21 mouse cellular contexts compared by ENCODE assay signal in the genomic region with DNA sequence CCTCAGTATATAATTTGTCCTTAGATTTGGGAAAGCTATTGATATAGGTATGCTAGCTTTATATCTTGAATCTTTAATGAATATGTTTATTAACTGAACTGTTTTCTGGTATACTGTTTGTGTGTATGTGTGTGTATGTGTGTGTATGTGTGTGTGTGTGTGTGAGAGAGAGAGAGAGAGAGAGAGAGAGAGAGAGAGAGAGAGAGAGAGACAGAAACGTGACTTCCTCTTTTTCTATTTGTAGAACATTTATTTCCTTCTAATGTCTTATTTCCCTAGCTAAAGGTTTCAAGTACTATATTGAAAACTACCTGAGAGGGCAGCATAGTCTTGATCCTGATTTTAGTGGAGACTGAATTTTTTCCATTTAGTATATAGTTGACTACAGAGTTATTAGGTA.
A peak's percentile ranks its signal among the peaks of the same experiment; 100 is the strongest.
DNase-seq lines count a peak whose midpoint lies in the region; TF ChIP-seq lines count a peak whose summit lies in the region.
"Had no signal": no experiment of that assay in that cellular context is flagged by ENCODE, and none has a peak within 500 bp of the region (broad histone marks: within the 10 kb centered on the region; RNA-seq: fewer than 3 reads in every experiment).

No protein-coding gene starts in this region.

- DNase-seq in A20 (ENCODE audit: low read depth, low spot score) (peak; percentile 2), MEL (ENCODE audit: low read depth, low spot score) (peak; percentile 32), MEL-GATA-1-ER (ENCODE audit: extremely low read depth, low read depth) (peak; percentile 5)
- DNase-seq in thymus, postnatal 0 days (ENCODE audit: low spot score) = no peak
- no peak for DNase-seq in right cerebral cortex, adult 18-20 months
- no peak for DNase-seq in embryo, embryonic 10 days (ENCODE audit: low spot score)
- DNase-seq: adrenal gland, adult 2 months; adrenal gland, adult 8-10 months; adrenal gland, postnatal 10 days; adrenal gland, postnatal 14 days; adrenal gland, postnatal 25 days; adrenal gland, postnatal 36 days; B cell, adult 2 months; cerebellum, adult 11 months; cerebellum, adult 11-12 months; cerebellum, adult 18-20 months; cerebellum, adult 2 months; cerebellum, adult 8-10 months; cerebellum, adult 9-10 months had no signal

- H3K4me1 ChIP-seq in MEL (ENCODE audit: control insufficient read depth in 1 of 2, insufficient read depth in 2 of 2, low read length in 2 of 2) = no peaks in the 10 kb centered on the region; a peak in 1 of 4 replicates

- H3K9me3 ChIP-seq in MEL (replicated peaks; ENCODE audit: insufficient read depth, low read length) = no peaks in the 10 kb centered on the region
- H3K9me3 ChIP-seq: G1E had no signal

- peak in 1 of 2 experiments; percentile 75; a peak in 2 of 4 replicates for TF ChIP-seq EP300 in MEL (IDR thresholded peaks at IDR 0.05; ENCODE audit: low read depth in 1 of 2, low read length in 2 of 2)

- no peaks in the 10 kb centered on the region for H3K27me3 ChIP-seq in MEL (ENCODE audit: control insufficient read depth in 1 of 2, insufficient read depth in 2 of 2, low read length in 2 of 2)
- H3K27me3 ChIP-seq: CH12.LX had no signal

- no peak overlapping the region for H3K27ac ChIP-seq in MEL (ENCODE audit: control insufficient read depth, low read depth, low read length)

- TF ChIP-seq POLR2A in MEL (IDR thresholded peaks at IDR 0.05; ENCODE audit: control insufficient read depth in 1 of 2, insufficient read depth in 1 of 2, low read depth in 1 of 2, low read length in 2 of 2, poor library complexity in 1 of 2) = no peak

- TF ChIP-seq CTCF in MEL (IDR thresholded peaks at IDR 0.05 in 2 of 3, conservative IDR thresholded peaks at IDR 0.05 in 1 of 3; ENCODE audit: control insufficient read depth in 1 of 3, insufficient read depth in 1 of 3, low read depth in 2 of 3, low read length in 3 of 3, poor library complexity in 1 of 3, severe bottlenecking in 1 of 3) = no peak

- TF ChIP-seq RAD21 in MEL (IDR thresholded peaks at IDR 0.05; ENCODE audit: low read depth, low read length) = peak; percentile 9; the same call in 1 of the 2 replicates

- no peak overlapping the region for H3K4me3 ChIP-seq in MEL (ENCODE audit: control insufficient read depth in 1 of 2, insufficient read depth in 1 of 2, low read depth in 2 of 2, low read length in 2 of 2)

- no peaks in the 10 kb centered on the region for H3K79me2 ChIP-seq in MEL (ENCODE audit: control insufficient read depth, insufficient read depth, low read length, poor library complexity)

- no peak overlapping the region for H3K9ac ChIP-seq in MEL (ENCODE audit: control insufficient read depth, low read depth, low read length, poor library complexity, severe bottlenecking)

- H3K36me3 ChIP-seq in MEL (ENCODE audit: control insufficient read depth in 1 of 2, insufficient read depth in 2 of 2, low read length in 2 of 2) = no peaks in the 10 kb centered on the region
- H3K36me3 ChIP-seq: G1E had no signal

TF ChIP-seq in MEL, 35 proteins besides CTCF, POLR2A, EP300 and RAD21:
- TF ChIP-seq RCOR1 (IDR thresholded peaks at IDR 0.05; ENCODE audit: low read depth, low read length) (no peak), MYC (IDR thresholded peaks at IDR 0.05; ENCODE audit: low read depth, low read length) (no peak), HCFC1 (IDR thresholded peaks at IDR 0.05; ENCODE audit: low read depth, low read length) (no peak), JUND (IDR thresholded peaks at IDR 0.05; ENCODE audit: low read depth, low read length) (peak; percentile 65; the same call in 1 of the 2 replicates), ETS1 (IDR thresholded peaks at IDR 0.05; ENCODE audit: low read depth, low read length) (no peak), USF2 (IDR thresholded peaks at IDR 0.05; ENCODE audit: borderline replicate concordance in 1 of 2, insufficient read depth in 1 of 2, low read depth in 1 of 2, low read length in 2 of 2) (no peak), E2F4 (IDR thresholded peaks at IDR 0.05; ENCODE audit: borderline replicate concordance, low read depth, low read length) (no peak), ZKSCAN1 (IDR thresholded peaks at IDR 0.05; ENCODE audit: low read depth, low read length) (no peak), BHLHE40 (IDR thresholded peaks at IDR 0.05; ENCODE audit: borderline replicate concordance, low read depth, low read length) (peak; percentile 95), ZNF384 (IDR thresholded peaks at IDR 0.05; ENCODE audit: low read depth, low read length) (no peak), MAZ (IDR thresholded peaks at IDR 0.05; ENCODE audit: low read depth, low read length) (no peak), NELFE (IDR thresholded peaks at IDR 0.05; ENCODE audit: low read depth, low read length) (no peak), POLR2AphosphoS5 (IDR thresholded peaks at IDR 0.05; ENCODE audit: borderline replicate concordance, low read depth, low read length) (no peak)
TF ChIP-seq in MEL: peak in this region for 2.

Comparison
In these comparisons a context has a peak if more than half of its experiments do, and no peak if none do; other contexts are left out.
1. DNase-seq: peak in A20 (single experiment), MEL (single experiment) and MEL-GATA-1-ER (single experiment); none in thymus, postnatal 0 days (single experiment), right cerebral cortex, adult 18-20 months (single experiment) and embryo, embryonic 10 days (single experiment).